Mouse (Mus musculus) lung, adult 2 months (tissue): ENCODE results near the gene Bbx.

ENCODE experiments used
- CTCF ChIP-seq: fragments of 200-500 bp; IDR thresholded peaks from 2 replicates; pipeline ENCODE4 v1.5.1; 2011; ENCODE audit warnings: mild to moderate bottlenecking, low read length, control low read depth; ENCODE audit not compliant: insufficient read depth
- POLR2A ChIP-seq: fragments of 200-500 bp; IDR thresholded peaks from 2 replicates; pipeline ENCODE4 v1.6.1; 2011; ENCODE audit warnings: low read depth, mild to moderate bottlenecking, control low read depth, low read length, borderline replicate concordance; ENCODE audit errors: extremely low read depth

- TF ChIP-seq CTCF (no peak), POLR2A (no peak)
Measured at GRCm38 (mm10) chr16:50372543-50372942, 59.6 kb downstream of the Bbx start.
